Mouse (Mus musculus) G1E-ER4 (cell line): ENCODE data around the gene Rtn3. TPM values are rescaled to one million over a fixed set of nuclear protein-coding genes. Genes with fewer than 3 reads are reported as not detected.

ENCODE experiments used
- GATA1 ChIP-seq: IDR thresholded peaks from one replicate; pipeline ENCODE4 v1.8.0; 2012; ENCODE audit warnings: low read length, inconsistent platforms
- polyA plus RNA-seq: library from polyadenylated mRNA; stranded (reverse); fragments of >175 nt; gene quantifications from 2 replicates; pipeline ENCODE4 v1.2.3, GENCODE M21; 2012

Rtn3 gene
- polyA plus RNA-seq, 1 experiment: 45.7 TPM

- TF ChIP-seq GATA1: no peak
Measured at GRCm38 (mm10) chr19:7438295-7438694, 44.8 kb downstream of the Rtn3 start.

GRCm38 (mm10) chr19:7436061-7436970, 46.8 kb downstream of the Rtn3 start:
- TF ChIP-seq GATA1: no peak

DNA sequence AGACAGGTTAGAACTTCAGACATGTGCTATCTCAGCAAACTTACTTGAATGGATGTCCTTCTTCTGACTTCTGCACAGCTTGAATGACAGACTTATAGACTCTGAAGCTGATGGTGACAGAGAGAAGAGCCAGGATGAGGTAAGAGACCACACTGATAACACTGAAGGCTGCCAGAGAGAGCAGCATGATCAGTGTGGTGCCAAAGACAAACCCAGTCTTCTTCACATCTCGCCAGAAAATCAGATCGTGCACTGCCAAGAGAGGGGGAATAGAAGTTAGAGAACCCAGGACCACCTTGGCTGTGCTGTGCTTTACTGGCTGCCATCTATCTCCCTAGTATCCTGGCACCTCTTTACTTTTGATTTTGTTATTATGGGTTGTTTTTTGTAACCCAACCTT, 48.2 kb downstream of the Rtn3 start:
- TF ChIP-seq GATA1: no peak

- TF ChIP-seq GATA1: no peak
Measured at GRCm38 (mm10) chr19:7425398-7425775, 57.7 kb downstream of the Rtn3 start.

DNA sequence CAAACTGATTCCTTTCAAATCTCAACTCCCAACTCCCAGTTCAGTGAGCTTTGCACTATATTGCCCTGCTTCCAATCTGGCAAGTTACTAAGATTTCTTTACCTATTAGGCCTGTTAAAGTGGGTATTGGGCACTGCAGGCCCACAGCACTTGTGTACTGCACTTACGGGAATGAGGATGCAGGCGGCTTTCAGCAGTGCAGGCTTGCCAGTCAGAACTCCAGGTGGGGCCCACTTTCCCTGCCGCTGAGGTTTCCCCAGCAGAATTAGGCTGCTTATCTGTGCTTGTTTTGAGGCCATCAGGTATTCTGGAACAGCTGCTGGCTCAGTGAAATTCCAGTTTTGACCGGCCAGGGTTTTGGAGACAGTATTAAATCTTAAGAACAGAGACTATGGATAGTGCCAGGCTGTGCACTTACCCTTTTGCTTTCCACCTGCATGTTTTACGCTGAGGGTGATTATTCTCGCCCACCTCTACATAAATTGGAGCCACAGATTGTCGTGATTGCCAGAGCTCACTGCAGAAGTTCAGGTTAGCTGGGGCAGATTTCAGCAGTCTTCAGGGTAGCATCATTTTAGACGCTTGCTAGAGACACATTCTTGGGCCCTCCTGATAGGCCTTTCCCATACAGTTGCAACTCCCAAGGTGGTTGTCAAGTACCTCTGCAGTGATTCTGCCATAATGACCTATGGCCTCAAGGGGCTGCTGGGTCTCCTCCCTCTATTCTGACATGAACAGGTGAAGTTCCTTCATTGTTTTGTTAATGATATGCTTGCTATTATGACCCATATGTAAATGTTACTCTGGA, 58.3 kb downstream of the Rtn3 start:
- TF ChIP-seq GATA1: no peak

DNA sequence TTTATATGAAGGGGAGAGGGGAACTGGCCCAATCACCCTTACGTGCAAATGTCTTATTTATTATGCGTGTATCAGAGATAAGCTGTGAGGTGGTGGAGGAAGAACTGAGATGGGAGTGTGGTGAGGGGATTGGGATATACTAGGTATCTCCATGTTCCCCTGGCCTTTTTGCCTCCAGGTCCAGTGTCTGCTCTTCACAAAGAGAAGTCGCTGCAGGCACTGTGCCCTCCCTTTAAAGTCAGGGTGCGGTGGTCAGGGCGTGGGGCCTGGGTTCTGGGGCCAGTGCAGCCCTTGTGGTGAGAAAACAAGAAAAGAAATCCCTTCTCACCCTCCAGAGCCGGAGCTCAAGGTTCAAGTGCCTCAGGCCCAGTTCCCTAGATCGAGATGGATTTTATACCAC, 59.0 kb downstream of the Rtn3 start:
- TF ChIP-seq GATA1: no peak

- TF ChIP-seq GATA1: no peak
Measured at GRCm38 (mm10) chr19:7423656-7424030, 59.4 kb downstream of the Rtn3 start.

GRCm38 (mm10) chr19:7423028-7423655, 59.9 kb downstream of the Rtn3 start:
- TF ChIP-seq GATA1: no peak

- TF ChIP-seq GATA1: no peak
Measured at GRCm38 (mm10) chr19:7422656-7423027, 60.4 kb downstream of the Rtn3 start.

- TF ChIP-seq GATA1: no peak
Measured at GRCm38 (mm10) chr19:7421602-7422591, 61.2 kb downstream of the Rtn3 start.

GRCm38 (mm10) chr19:7420841-7421601, 62.1 kb downstream of the Rtn3 start:
- TF ChIP-seq GATA1: no peak

- TF ChIP-seq GATA1: no peak
Measured at GRCm38 (mm10) chr19:7420108-7420507, 63.0 kb downstream of the Rtn3 start.

GRCm38 (mm10) chr19:7419134-7419533, 63.9 kb downstream of the Rtn3 start:
- no peak for TF ChIP-seq GATA1
